Mouse (Mus musculus) lung, embryonic 14.5 days (tissue): ENCODE results near the gene Hoxc5. TPM values are rescaled to one million over a fixed set of nuclear protein-coding genes. Genes with fewer than 3 reads are reported as not detected.

ENCODE experiments used
- ATAC-seq: fragments of 200-750 bp; cut with Nextera tagmentation; 2 replicates; pipeline ENCODE4 v1.8.0; 2017; ENCODE audit warnings: mild to moderate bottlenecking, moderate TSS enrichment, moderate library complexity; ENCODE audit not compliant: insufficient read depth
- DNase-seq: peaks from one replicate; pipeline ENCODE4 v3.0.0-alpha.2; 2015
- H3K27ac ChIP-seq: fragments of 300-500 bp; sonication (generic); 2 replicates; pipeline ENCODE4 v1.5.1; 2014; ENCODE audit warnings: low read depth, mild to moderate bottlenecking, moderate library complexity
- H3K27me3 ChIP-seq: fragments of 300-500 bp; sonication (generic); 2 replicates; pipeline ENCODE4 v1.6.1; 2014; ENCODE audit warnings: low read length, control low read depth; ENCODE audit not compliant: insufficient read depth
- H3K36me3 ChIP-seq: fragments of 300-500 bp; sonication (generic); 2 replicates; pipeline ENCODE4 v1.6.1; 2014; ENCODE audit warnings: control low read depth; ENCODE audit not compliant: insufficient read depth
- H3K4me1 ChIP-seq: fragments of 300-500 bp; sonication (generic); 2 replicates; pipeline ENCODE4 v1.6.1; 2014; ENCODE audit warnings: antibody characterized with exemption, control low read depth; ENCODE audit not compliant: insufficient read depth
- H3K4me2 ChIP-seq: fragments of 300-500 bp; sonication (generic); 2 replicates; pipeline ENCODE4 v1.6.1; 2014; ENCODE audit warnings: mild to moderate bottlenecking
- H3K4me3 ChIP-seq: fragments of 300-500 bp; sonication (generic); 2 replicates; pipeline ENCODE4 v1.5.1; 2014; ENCODE audit warnings: low read depth, low read length
- H3K9ac ChIP-seq: fragments of 300-500 bp; sonication (generic); 2 replicates; pipeline ENCODE4 v1.6.1; 2014
- H3K9me3 ChIP-seq: fragments of 300-500 bp; sonication (generic); 2 replicates; pipeline ENCODE4 v1.6.1; 2016; ENCODE audit warnings: low read depth, low read length, control low read depth
- CTCF ChIP-seq: IDR thresholded peaks from 2 replicates; pipeline ENCODE4 v1.5.1; 2016; ENCODE audit warnings: antibody characterized with exemption, low read depth
- WGBS: fragments of 180-500 bp; shearing (Covaris S2); extraction: QIAGEN DNeasy Blood & Tissue Kit; methylation state at CpG from one replicate; pipeline ENCODE4 v1.1.7; 2014; 5-methylcytosine and 5-hydroxymethylcytosine counted together
- microRNA counts: library from miRNA; unstranded; fragments of <30 nt; microRNA quantifications from one replicate; lab custom pipeline; 2016
- microRNA-seq: library from miRNA; unstranded; fragments of <30 nt; microRNA quantifications from one replicate; pipeline ENCODE4, GENCODE M21; 2016; ENCODE audit warnings: borderline number of aligned reads
- polyA plus RNA-seq: library from polyadenylated mRNA; unstranded; fragments of >200 nt; fragmentation: Nextera tagmentation; extraction: Ambion mirVana; gene quantifications from 2 replicates; pipeline ENCODE4 v1.2.1, GENCODE M21; 2014

Gene Hoxc5
- polyA plus RNA-seq, 1 experiment from 2014 or later, result 0.62 TPM

DNA sequence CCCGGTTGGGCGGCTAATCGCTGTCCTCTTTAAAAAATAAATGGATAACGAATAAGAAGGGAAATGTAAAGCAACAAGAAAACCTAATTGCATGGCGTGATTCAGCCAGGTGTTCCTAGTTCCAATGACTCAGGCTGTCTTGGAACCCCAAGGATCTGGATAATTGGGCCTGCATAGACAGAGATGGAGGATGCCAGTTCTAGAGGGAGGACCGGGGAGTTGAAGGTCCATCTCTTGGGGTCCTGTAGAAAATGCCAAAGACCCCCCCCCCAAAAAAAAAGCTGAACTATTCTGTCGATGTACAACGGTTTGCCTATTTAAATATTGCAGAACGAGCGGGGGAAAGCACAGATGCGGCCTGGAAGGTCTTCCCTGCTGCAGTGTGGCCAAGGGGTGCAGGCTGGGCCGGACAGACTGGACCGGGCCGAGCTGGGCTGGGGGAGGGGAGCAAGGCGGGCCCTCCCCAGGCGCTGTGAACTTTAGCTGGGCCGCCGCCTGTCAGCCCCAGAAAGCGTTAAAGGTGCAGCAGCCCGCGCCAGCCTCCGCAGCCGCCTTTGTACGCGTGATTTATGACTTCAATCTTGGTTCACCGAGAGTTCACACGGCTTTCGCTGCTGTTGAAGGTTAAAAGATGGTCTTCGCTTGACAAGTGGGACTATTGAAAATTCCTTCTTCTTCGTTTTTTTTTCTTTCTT lies 94.0 kb downstream of the Hoxc5 start:
- Histone ChIP-seq H3K4me3 (peak overlapping the region; percentile 8; the same call in 1 of the 2 replicates), H3K36me3 (no peaks in the 10 kb centered on the region), H3K9me3 (no peaks in the 10 kb centered on the region), H3K9ac (no peak overlapping the region), H3K27me3 (peaks cover 60% of the 10 kb centered on the region), H3K4me2 (peak overlapping the region; percentile 53), H3K4me1 (peaks cover 5% of the 10 kb centered on the region; the same call in 1 of the 2 replicates), H3K27ac (peak overlapping the region; percentile 37; the same call in 1 of the 2 replicates)
- no peak for TF ChIP-seq CTCF
- ATAC-seq (peak; percentile 62), DNase-seq (peak; percentile 71)
- WGBS, result 2% methylated on average over 30 of the region's 30 CpGs

DNA sequence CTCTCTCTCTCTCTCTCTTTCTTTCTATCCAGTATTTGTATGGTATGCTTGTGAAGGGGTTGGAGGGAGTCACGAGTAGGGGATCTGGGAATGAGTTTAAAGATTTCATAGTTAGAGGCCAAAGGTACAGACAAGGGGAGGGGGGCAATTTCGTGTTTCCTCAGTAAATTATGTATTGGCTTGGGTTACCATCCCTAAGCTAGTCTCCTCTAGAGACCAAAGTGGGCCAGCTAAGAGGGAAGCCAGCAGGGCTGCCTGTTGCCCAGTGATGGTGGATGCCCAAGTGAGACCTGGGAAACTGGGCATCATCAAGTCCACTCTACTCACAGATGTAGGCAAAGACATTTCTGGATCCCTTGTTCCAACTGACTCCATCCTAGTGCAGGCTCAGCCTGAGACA lies 94.7 kb downstream of the Hoxc5 start:
- no peak for DNase-seq
- H3K9ac ChIP-seq, result no peak overlapping the region
- WGBS, result 11% methylated on average over 2 of the region's 2 CpGs
- no peak overlapping the region; the same call in 1 of the 2 replicates for H3K4me2 ChIP-seq
- H3K9me3 ChIP-seq, result no peaks in the 10 kb centered on the region
- no peak for TF ChIP-seq CTCF
- no peak overlapping the region for H3K4me3 ChIP-seq
- no peaks in the 10 kb centered on the region for H3K36me3 ChIP-seq
- peaks cover 54% of the 10 kb centered on the region for H3K27me3 ChIP-seq
- H3K4me1 ChIP-seq, result peaks cover 5% of the 10 kb centered on the region; the same call in 1 of the 2 replicates
- no peak overlapping the region for H3K27ac ChIP-seq
- no peak for ATAC-seq

DNA sequence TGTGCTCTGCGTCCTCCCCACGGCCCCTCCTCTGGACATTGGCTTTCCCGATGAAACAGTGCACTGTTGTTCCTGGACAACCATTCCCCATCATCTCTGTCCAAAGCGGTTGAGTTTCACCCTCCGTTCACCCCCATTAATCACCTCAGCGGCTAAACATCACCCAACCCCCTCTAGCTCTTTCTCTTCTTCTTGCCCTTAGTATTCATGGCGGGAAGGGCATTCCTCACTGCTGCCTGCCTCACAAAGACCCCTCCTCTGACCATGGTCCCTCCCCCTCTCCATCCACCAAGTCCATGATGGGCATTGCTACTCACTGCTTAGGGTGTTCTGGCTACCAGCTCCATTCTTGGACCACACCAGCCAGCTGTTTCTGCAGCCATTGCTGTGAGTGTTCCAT lies 98.4 kb downstream of the Hoxc5 start:
- Histone ChIP-seq H3K4me2 (no peak overlapping the region), H3K9ac (no peak overlapping the region), H3K27me3 (peaks cover 45% of the 10 kb centered on the region), H3K4me1 (peaks cover 5% of the 10 kb centered on the region; the same call in 1 of the 2 replicates), H3K9me3 (no peaks in the 10 kb centered on the region), H3K36me3 (no peaks in the 10 kb centered on the region), H3K27ac (no peak overlapping the region), H3K4me3 (no peak overlapping the region)
- ATAC-seq (no peak), DNase-seq (no peak)
- no peak for TF ChIP-seq CTCF
- WGBS, result 11% methylated on average over 7 of the region's 7 CpGs

MicroRNAs within 50 kb of the gene (microRNA counts, 519-probe panel; counts per million panel counts)
- 30.5 counts per million for microRNA mmu-miR-615-3p (lab: Ali Mortazavi, UCI)
- 30.5 counts per million for microRNA mmu-miR-615-5p (lab: Ali Mortazavi, UCI)

Small RNA genes lying within 50 kb of the gene (microRNA-seq; reads per million reads assigned to microRNA genes)
- gene Mir196a-2 (11.9 reads per million, percentile 26 among the genes with 10 or more reads in this experiment), gene Mir615 (94.6 reads per million, percentile 48 among the genes with 10 or more reads in this experiment)

Other genes starting within 250 kb of the Hoxc5 start
- gene Calcoco1, start 245.3 kb upstream of the Hoxc5 start, polyA plus RNA-seq, result 35.5 and 36.4 TPM in 2 replicates
- gene Hoxc13, start 46.3 kb upstream of the Hoxc5 start, polyA plus RNA-seq, result not detected in 2 replicates
- not detected in 2 replicates for gene Hoxc12, start 30.7 kb upstream of the Hoxc5 start, polyA plus RNA-seq
- gene Hoxc11, start 13.0 kb upstream of the Hoxc5 start, polyA plus RNA-seq, result not detected in 2 replicates
- not detected in 2 replicates for gene Hoxc10, start 647 bp upstream of the Hoxc5 start, polyA plus RNA-seq
- not detected in 2 replicates for gene Hoxc9, start 9.0 kb downstream of the Hoxc5 start, polyA plus RNA-seq
- not detected in 2 replicates for gene Hoxc8, start 23.2 kb downstream of the Hoxc5 start, polyA plus RNA-seq
- not detected in 2 replicates for gene Hoxc6, start 30.8 kb downstream of the Hoxc5 start, polyA plus RNA-seq
- gene Hoxc4, start 51.5 kb downstream of the Hoxc5 start, polyA plus RNA-seq, result 1.5 and 2.1 TPM in 2 replicates
- 18.0 and 18.1 TPM in 2 replicates for gene Smug1, start 199.6 kb downstream of the Hoxc5 start, polyA plus RNA-seq